Mouse (Mus musculus) heart, embryonic 11.5 days (tissue): Measurements from ENCODE around the gene Imp3. TPM values are rescaled to one million over a fixed set of nuclear protein-coding genes. Genes with fewer than 3 reads are reported as not detected.
"Not testable (repeated sequence)": the region's sequence is repeated elsewhere in the genome, so short reads cannot be mapped to it uniquely, and the experiment has no call there.

Experiments
- ATAC-seq: fragments of 200-750 bp; cut with Nextera tagmentation; replicated peaks from 2 replicates; pipeline ENCODE4 v1.8.0; 2017; ENCODE audit warnings: moderate library complexity; ENCODE audit not compliant: insufficient number of reproducible peaks, low FRiP score, low TSS enrichment
- H3K27ac ChIP-seq: fragments of 300-500 bp; sonication (generic); 2 replicates; pipeline ENCODE4 v1.5.1; 2014; ENCODE audit warnings: mild to moderate bottlenecking, low read depth, low read length
- H3K27me3 ChIP-seq: fragments of 300-500 bp; sonication (generic); 2 replicates; pipeline ENCODE4 v1.6.1; 2014; ENCODE audit warnings: mild to moderate bottlenecking, low read length, mixed read lengths; ENCODE audit not compliant: control insufficient read depth, insufficient read depth
- H3K36me3 ChIP-seq: fragments of 300-500 bp; sonication (generic); 2 replicates; pipeline ENCODE4 v1.6.1; 2014; ENCODE audit warnings: mild to moderate bottlenecking, low read length, moderate library complexity, mixed read lengths; ENCODE audit not compliant: control insufficient read depth, insufficient read depth
- H3K4me1 ChIP-seq: fragments of 300-500 bp; sonication (generic); 2 replicates; pipeline ENCODE4 v1.6.1; 2014; ENCODE audit warnings: low read length; ENCODE audit not compliant: control insufficient read depth, insufficient read depth
- H3K4me2 ChIP-seq: fragments of 300-500 bp; sonication (generic); 2 replicates; pipeline ENCODE4 v1.6.1; 2014; ENCODE audit warnings: mild to moderate bottlenecking, moderate library complexity
- H3K4me3 ChIP-seq: fragments of 300-500 bp; sonication (generic); 2 replicates; pipeline ENCODE4 v1.5.1; 2014; ENCODE audit warnings: low read depth, low read length
- H3K9ac ChIP-seq: fragments of 300-500 bp; sonication (generic); 2 replicates; pipeline ENCODE4 v1.6.1; 2014; ENCODE audit warnings: mild to moderate bottlenecking, low read depth, low read length, moderate library complexity
- H3K9me3 ChIP-seq: fragments of 300-500 bp; sonication (generic); replicated peaks from 2 replicates; pipeline ENCODE4 v1.6.1; 2016; ENCODE audit warnings: low read length; ENCODE audit not compliant: control insufficient read depth
- WGBS: fragments of 180-500 bp; shearing (Covaris S2); extraction: QIAGEN DNeasy Blood & Tissue Kit; methylation state at CpG from one replicate; pipeline ENCODE4 v1.1.7; 2014; ENCODE audit not compliant: insufficient replicate concordance; 5-methylcytosine and 5-hydroxymethylcytosine counted together
- polyA plus RNA-seq: library from polyadenylated mRNA; unstranded; fragments of >200 nt; fragmentation: Nextera tagmentation; extraction: Ambion mirVana; gene quantifications from 2 replicates; pipeline ENCODE4 v1.2.1, GENCODE M21; 2014

The Imp3 gene
- polyA plus RNA-seq, 1 experiment from 2014 or later, result 65.6 TPM

DNA sequence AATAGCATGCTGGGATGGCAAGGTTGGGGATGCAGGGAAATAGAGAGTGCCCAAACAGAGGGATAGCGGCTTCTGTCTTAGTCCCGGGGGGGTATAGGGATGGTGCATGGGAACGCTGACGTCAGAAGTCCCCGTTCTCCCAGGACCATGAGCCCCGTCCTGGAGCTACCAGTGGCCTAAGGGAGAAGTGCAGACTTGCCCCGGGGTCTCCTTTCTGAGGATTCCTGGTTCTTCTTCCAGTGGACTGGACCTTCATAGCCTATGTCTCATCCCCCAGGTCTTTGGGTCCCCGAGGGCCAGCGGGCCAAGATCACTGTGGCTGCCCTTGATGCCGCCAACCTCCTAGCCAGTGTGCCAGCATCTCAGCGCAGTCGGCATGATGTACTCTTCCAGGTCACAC lies 40.5 kb upstream of the Imp3 start:
- Histone ChIP-seq H3K4me2 (no peak overlapping the region), H3K36me3 (peaks cover 4% of the 10 kb centered on the region; the same call in 1 of the 2 replicates), H3K9me3 (no peaks in the 10 kb centered on the region), H3K4me1 (peaks cover 16% of the 10 kb centered on the region), H3K27me3 (peaks cover 3% of the 10 kb centered on the region; the same call in 1 of the 2 replicates), H3K27ac (no peak overlapping the region), H3K4me3 (no peak overlapping the region), H3K9ac (no peak overlapping the region)
- WGBS, result 90% methylated on average over 12 of the region's 12 CpGs
- ATAC-seq, result no peak

DNA sequence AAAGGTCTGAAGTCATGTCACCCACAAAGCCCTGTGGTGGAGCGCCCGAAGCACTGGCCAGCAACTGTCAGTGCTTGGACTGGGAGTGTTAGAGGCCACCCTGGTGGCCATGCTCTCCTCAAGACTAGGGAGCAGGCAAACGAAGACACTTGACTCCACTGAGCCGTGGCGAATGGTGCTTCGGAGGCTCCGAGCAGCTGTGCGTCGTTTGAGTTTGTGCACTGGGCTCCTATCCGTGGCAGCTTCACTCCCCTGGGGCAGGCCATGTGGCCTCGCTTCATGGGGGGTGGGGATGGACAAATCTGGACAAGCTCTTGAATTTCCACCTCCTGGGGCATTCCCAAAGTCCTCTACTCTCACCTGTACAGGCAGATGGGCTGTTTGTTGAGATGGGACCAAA lies 37.9 kb upstream of the Imp3 start:
- WGBS, result 82% methylated on average over 11 of the region's 11 CpGs

DNA sequence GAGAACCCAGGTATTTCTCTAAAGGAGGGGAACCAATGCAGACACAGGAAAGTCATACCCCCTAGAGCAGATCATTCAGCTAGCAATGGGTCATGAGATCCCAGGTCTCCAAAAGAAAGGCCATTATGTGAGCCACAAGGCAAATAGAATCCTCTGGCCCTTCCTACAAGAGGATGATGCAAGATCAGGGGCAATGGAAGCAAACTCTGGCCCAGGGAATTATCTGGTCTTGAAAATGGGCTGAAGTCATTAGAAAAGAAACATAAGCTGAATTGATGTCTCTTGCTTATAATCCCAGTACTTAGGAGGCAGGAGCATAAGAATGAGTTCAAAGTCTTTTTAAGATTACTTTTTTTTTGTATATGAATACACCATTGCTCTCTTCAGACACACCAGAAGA lies 37.2 kb upstream of the Imp3 start:
- H3K27ac ChIP-seq, result no peak overlapping the region
- 0 out of 2 replicates have a peak, but pooled peaks cover 4% of the 10 kb centered on the region for H3K36me3 ChIP-seq
- no peak for ATAC-seq
- H3K4me2 ChIP-seq, result no peak overlapping the region
- no peaks in the 10 kb centered on the region for H3K9me3 ChIP-seq
- no peak overlapping the region for H3K9ac ChIP-seq
- H3K4me1 ChIP-seq, result peaks cover 2% of the 10 kb centered on the region; the same call in 1 of the 2 replicates
- H3K4me3 ChIP-seq, result no peak overlapping the region
- H3K27me3 ChIP-seq, result no peaks in the 10 kb centered on the region

More for the DNA sequence above, 37.9 kb upstream of the Imp3 start:
- no peak overlapping the region for H3K27ac ChIP-seq
- H3K9ac ChIP-seq, result peak overlapping the region; percentile 16; the same call in 1 of the 2 replicates
- no peak overlapping the region for H3K4me3 ChIP-seq
- no peak overlapping the region for H3K4me2 ChIP-seq
- H3K36me3 ChIP-seq, result 0 out of 2 replicates have a peak, but pooled peaks cover 4% of the 10 kb centered on the region
- peaks cover 4% of the 10 kb centered on the region for H3K4me1 ChIP-seq
- ATAC-seq, result no peak
- H3K27me3 ChIP-seq, result no peaks in the 10 kb centered on the region
- no peaks in the 10 kb centered on the region for H3K9me3 ChIP-seq

DNA sequence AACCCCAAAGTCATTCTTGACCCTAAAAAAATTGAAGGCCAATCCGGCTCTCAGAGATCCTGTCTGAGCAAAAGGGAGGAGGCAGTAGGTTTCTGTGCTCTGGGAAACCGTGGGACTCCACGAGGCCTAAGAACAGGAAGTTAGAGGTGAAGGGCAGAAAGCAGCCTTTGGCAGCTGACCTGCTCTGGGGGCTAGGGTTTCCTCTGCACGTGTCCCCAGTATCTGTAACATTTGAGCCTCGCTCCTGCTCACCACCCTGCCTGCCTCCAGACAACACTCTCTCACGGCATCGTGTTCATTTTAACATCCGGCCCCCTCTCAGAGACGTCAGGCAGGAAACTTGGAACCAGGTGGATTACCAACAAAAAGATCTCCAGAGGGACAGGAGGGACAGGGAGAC lies 36.7 kb upstream of the Imp3 start:
- H3K9ac ChIP-seq, result no peak overlapping the region
- no peak overlapping the region for H3K4me2 ChIP-seq
- H3K27ac ChIP-seq, result no peak overlapping the region
- 0 out of 2 replicates have a peak, but pooled peaks cover 4% of the 10 kb centered on the region for H3K36me3 ChIP-seq
- no peak for ATAC-seq
- H3K4me3 ChIP-seq, result no peak overlapping the region
- H3K4me1 ChIP-seq, result peaks cover 2% of the 10 kb centered on the region; the same call in 1 of the 2 replicates
- no peaks in the 10 kb centered on the region for H3K9me3 ChIP-seq
- WGBS, result 39% methylated on average over 9 of the region's 9 CpGs
- no peaks in the 10 kb centered on the region for H3K27me3 ChIP-seq

DNA sequence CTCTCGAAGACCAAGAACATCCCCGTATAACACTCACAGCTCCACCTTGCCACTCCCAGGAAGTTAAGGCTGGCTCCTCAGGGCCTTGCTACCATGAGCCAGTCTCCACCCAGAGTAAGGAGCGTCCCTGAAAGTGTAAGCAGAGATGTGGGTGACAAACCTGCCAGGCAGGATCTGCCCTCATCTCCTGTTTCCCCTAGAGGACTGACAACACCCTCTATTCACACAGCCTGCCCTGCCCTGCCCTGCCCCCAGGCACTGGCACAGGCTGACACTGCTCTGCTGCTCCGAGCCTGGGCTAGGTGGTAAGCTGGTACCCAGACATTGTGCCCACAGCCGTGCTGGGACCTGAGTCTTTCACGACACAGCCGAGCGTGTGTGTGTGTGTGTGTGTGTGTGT lies 36.1 kb upstream of the Imp3 start:
- H3K27me3 ChIP-seq, result no peaks in the 10 kb centered on the region
- 58% methylated on average over 8 of the region's 8 CpGs for WGBS
- ATAC-seq, result 0 out of 2 replicates have a peak, but pooled peaks have one; percentile 28
- no peak overlapping the region for H3K4me2 ChIP-seq
- H3K9ac ChIP-seq, result no peak overlapping the region
- no peak overlapping the region for H3K4me3 ChIP-seq
- 0 out of 2 replicates have a peak, but pooled peaks cover 4% of the 10 kb centered on the region for H3K36me3 ChIP-seq
- H3K9me3 ChIP-seq, result no peaks in the 10 kb centered on the region
- H3K27ac ChIP-seq, result no peak overlapping the region
- H3K4me1 ChIP-seq, result peaks cover 2% of the 10 kb centered on the region; the same call in 1 of the 2 replicates

DNA sequence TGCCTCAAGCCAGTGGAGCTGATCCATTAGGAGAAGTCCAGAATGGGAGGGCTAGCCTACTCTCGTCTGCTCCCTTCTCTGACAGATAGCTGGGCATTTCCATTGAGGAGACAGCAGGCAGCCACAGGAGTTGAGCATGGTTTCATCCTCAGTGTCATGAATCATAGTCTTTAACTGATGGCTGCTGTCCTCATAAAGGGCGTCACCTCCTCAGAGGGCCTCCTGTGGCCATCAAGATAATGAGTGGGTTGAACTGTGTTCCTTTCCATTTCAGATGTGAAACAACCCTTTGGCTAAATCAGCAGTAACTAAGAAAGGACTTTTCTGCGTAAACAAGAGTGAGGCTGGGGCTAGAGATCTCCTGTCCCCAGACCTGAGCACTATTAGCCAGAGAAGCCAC lies 33.6 kb upstream of the Imp3 start:
- no peak overlapping the region for H3K27ac ChIP-seq
- H3K36me3 ChIP-seq, result no peaks in the 10 kb centered on the region
- WGBS, result 73% methylated on average over 3 of the region's 3 CpGs
- no peak overlapping the region for H3K4me3 ChIP-seq
- no peaks in the 10 kb centered on the region for H3K9me3 ChIP-seq
- peaks cover 2% of the 10 kb centered on the region; the same call in 1 of the 2 replicates for H3K4me1 ChIP-seq
- ATAC-seq, result no peak
- no peaks in the 10 kb centered on the region for H3K27me3 ChIP-seq
- no peak overlapping the region for H3K4me2 ChIP-seq
- no peak overlapping the region for H3K9ac ChIP-seq

DNA sequence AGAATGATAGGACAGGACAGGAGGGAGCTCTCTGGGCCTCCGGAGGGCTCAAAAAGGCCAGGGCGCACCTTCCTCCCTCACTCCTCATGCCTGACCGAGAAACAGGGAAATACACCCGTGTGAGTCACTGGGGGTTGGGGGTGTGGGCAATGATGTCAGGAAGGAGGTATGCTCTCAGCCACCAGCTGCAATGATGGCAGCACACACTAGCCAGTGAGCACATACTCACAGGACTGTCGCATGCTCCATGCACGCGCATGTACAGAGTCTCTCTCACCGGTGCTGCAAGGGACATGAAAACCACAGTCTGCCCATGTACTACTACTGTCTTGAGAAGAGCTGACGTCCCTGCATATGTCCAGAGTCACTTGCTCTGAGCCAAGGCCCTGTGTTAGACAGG lies 29.7 kb upstream of the Imp3 start:
- WGBS, result 58% methylated on average over 9 of the region's 9 CpGs
- Histone ChIP-seq H3K4me2 (no peak overlapping the region), H3K27me3 (no peaks in the 10 kb centered on the region), H3K9ac (no peak overlapping the region), H3K36me3 (no peaks in the 10 kb centered on the region), H3K4me1 (no peaks in the 10 kb centered on the region), H3K27ac (no peak overlapping the region), H3K9me3 (no peaks in the 10 kb centered on the region), H3K4me3 (no peak overlapping the region)
- ATAC-seq, result no peak

DNA sequence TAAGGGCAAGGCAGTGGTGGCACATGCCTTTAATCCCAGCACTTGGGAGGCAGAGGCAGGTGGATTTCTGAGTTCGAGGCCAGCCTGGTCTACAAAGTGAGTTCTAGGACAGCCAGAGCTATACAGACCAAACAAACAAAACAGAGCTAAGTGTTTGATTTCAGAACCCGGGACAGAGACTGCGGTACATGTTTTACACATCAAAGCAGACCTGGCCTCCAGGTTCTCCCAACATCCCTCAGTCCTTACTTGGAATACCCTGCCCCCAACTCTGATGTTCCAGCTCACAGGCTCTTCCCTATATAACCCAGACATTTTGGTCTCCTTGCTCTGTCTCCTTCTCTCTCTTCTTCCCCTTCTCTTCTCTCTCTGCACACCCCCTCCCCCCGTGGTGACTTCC lies 27.3 kb upstream of the Imp3 start:
- 36% methylated on average over 4 of the region's 4 CpGs for WGBS
- not testable (repeated sequence) for H3K36me3 ChIP-seq, H3K27ac ChIP-seq, H3K9me3 ChIP-seq, H3K4me1 ChIP-seq, ATAC-seq, H3K4me3 ChIP-seq, H3K4me2 ChIP-seq, H3K9ac ChIP-seq, H3K27me3 ChIP-seq

DNA sequence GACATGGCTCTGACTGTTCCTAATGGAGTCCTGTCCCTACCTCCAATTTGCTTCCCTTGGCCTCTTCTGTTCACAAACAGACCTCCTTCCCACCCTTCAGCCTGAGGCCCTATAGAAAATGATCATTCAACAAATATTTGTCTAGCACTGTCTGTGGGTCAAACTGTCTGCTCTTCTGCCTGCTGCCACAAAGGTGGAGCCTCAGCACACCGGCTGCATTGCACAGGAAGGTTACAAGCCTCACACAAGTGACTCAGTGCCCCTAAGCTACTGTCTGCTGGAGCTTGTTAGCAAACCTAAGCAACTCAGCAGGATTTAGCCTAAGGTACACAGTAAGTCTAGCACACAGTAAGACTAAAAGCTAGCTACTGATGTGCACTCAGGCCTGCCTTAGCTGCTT lies 26.3 kb upstream of the Imp3 start:
- Histone ChIP-seq H3K4me1 (no peaks in the 10 kb centered on the region), H3K4me2 (no peak overlapping the region), H3K4me3 (no peak overlapping the region), H3K9me3 (no peaks in the 10 kb centered on the region), H3K27me3 (no peaks in the 10 kb centered on the region), H3K27ac (no peak overlapping the region), H3K9ac (no peak overlapping the region), H3K36me3 (peaks cover 6% of the 10 kb centered on the region; the same call in 1 of the 2 replicates)
- ATAC-seq, result no peak
- 58% methylated on average over 1 of the region's 1 CpGs for WGBS
